Mouse (Mus musculus): ENCODE measurements around the gene Fgd4. TPM values are rescaled to one million over a fixed set of nuclear protein-coding genes. Genes with fewer than 3 reads are reported as not detected.
"Not testable (repeated sequence)": the region's sequence is repeated elsewhere in the genome, so short reads cannot be mapped to it uniquely, and the experiment has no call there.

The Fgd4 gene
- polyA plus RNA-seq, 1 experiment from 2014 or later: 30.1 TPM

DNA sequence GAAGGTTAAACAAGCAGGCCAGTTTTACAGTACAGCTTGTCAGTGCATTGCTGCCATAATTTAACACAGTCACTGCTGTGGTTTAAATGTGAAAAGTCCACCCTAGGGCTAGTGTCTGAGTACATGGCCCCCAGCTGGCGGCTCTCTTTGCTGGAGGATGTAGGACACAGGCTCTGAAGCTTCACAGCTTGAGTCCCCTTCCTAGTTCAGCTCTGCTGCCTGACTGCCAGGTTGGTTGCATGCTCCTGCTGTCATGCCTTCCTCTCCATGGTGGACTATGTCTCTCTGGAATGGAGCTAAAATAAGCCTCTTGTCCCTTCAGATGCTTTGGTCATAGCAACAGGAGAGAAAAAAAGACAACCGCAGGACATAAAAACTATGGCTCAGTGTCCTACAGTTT is 46.3 kb downstream of the Fgd4 start:
- H3K4me1 ChIP-seq (ENCODE audit: control insufficient read depth, insufficient read depth, low read length): peaks cover 6% of the 10 kb centered on the region
- H3K4me3 ChIP-seq (ENCODE audit: low read depth, low read length): no peak overlapping the region
- no peaks in the 10 kb centered on the region for H3K9me3 ChIP-seq (ENCODE audit: control insufficient read depth, low read length)
- no peak for ATAC-seq (ENCODE audit: low read depth)
- no peaks in the 10 kb centered on the region for H3K36me3 ChIP-seq (ENCODE audit: control insufficient read depth, insufficient read depth, low read length)
- 60% methylated on average over 2 of the region's 2 CpGs for WGBS
- H3K9ac ChIP-seq (replicated peaks; ENCODE audit: low read depth, low read length): no peak overlapping the region
- no peak overlapping the region for H3K4me2 ChIP-seq (ENCODE audit: low read depth, low read length)
- H3K27me3 ChIP-seq (ENCODE audit: control insufficient read depth, insufficient read depth, low read length): no peaks in the 10 kb centered on the region
- H3K27ac ChIP-seq (ENCODE audit: low read depth, low read length): no peak overlapping the region

DNA sequence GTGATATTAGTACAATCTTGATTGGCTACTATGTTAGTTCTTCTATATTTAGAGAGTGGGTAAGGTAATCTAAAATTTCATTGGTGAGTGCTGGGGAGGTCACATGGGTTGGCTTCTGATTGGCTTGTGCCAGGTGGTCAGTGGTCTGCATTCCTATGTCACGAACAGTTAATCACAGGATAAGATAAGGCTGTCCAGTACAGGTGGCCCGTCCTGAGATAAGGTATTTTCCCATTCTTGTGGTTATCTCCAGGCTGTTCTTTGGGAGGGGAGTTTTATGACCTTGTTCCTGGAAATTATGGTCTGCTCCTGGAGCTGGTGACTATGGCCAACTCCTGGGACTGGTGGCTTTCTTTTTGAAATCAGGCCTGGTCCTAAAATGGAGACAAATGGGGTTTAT is 48.2 kb downstream of the Fgd4 start:
- H3K4me1 ChIP-seq (ENCODE audit: control insufficient read depth, insufficient read depth, low read length): no peaks in the 10 kb centered on the region; the same call in none of the 2 replicates
- H3K36me3 ChIP-seq (ENCODE audit: control insufficient read depth, insufficient read depth, low read length): no peaks in the 10 kb centered on the region
- H3K9ac ChIP-seq (replicated peaks; ENCODE audit: low read depth, low read length): no peak overlapping the region
- no peak for ATAC-seq (ENCODE audit: low read depth)
- H3K9me3 ChIP-seq (ENCODE audit: control insufficient read depth, low read length): no peaks in the 10 kb centered on the region
- no peak overlapping the region for H3K27ac ChIP-seq (ENCODE audit: low read depth, low read length)
- no peaks in the 10 kb centered on the region for H3K27me3 ChIP-seq (ENCODE audit: control insufficient read depth, insufficient read depth, low read length)
- no peak overlapping the region for H3K4me2 ChIP-seq (ENCODE audit: low read depth, low read length)
- H3K4me3 ChIP-seq (ENCODE audit: low read depth, low read length): no peak overlapping the region
- WGBS: 93% methylated on average over 2 of the region's 2 CpGs

DNA sequence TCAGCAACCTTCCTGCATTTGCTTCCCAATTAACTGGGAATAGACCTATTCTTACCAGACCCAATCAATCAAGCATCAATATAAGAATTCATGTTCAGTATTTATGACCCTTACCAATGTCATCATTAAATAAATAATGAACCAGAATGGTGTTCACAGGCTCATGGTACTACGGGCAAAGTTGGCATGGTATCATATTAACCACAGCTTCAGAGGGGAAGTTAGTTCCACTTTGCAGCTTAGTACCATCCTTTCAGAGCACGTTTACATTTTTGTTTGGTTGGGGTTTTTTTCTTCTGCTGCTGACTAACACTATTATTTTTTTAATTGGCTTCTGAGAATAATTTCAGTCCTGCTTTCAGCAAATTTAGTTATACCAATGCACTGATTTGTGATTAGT is 51.2 kb downstream of the Fgd4 start:
- Histone ChIP-seq H3K27ac (ENCODE audit: low read depth, low read length) (no peak overlapping the region), H3K27me3 (ENCODE audit: control insufficient read depth, insufficient read depth, low read length) (no peaks in the 10 kb centered on the region), H3K4me3 (ENCODE audit: low read depth, low read length) (no peak overlapping the region), H3K4me2 (ENCODE audit: low read depth, low read length) (no peak overlapping the region), H3K9ac (replicated peaks; ENCODE audit: low read depth, low read length) (no peak overlapping the region), H3K4me1 (ENCODE audit: control insufficient read depth, insufficient read depth, low read length) (no peaks in the 10 kb centered on the region; the same call in 1 of the 2 replicates), H3K9me3 (ENCODE audit: control insufficient read depth, low read length) (no peaks in the 10 kb centered on the region), H3K36me3 (ENCODE audit: control insufficient read depth, insufficient read depth, low read length) (no peaks in the 10 kb centered on the region)
- ATAC-seq (ENCODE audit: low read depth): no peak
- WGBS: 72% methylated on average over 2 of the region's 2 CpGs

DNA sequence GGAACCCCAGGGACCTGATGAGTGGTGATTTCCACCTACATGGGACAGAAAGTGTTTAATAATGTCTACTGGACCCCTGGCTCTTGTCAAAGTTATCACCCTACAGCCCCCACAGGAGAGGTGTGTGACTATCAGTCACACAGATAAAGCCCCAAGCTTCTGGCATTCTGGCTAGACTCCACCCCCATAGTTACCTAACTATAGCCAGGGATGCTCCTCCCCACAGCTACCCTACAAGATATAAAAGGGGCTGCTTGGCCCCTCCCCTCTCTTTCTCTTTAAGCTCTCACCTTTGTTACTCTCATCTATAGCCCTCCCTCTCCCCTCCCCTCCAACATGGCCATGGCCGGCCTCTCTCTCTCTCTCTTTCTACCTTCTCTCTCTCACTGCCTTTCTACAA is 53.7 kb downstream of the Fgd4 start:
- no peak for ATAC-seq (ENCODE audit: low read depth)
- H3K4me2 ChIP-seq (ENCODE audit: low read depth, low read length): no peak overlapping the region
- H3K9ac ChIP-seq (replicated peaks; ENCODE audit: low read depth, low read length): no peak overlapping the region
- no peak overlapping the region for H3K27ac ChIP-seq (ENCODE audit: low read depth, low read length)
- H3K27me3 ChIP-seq (ENCODE audit: control insufficient read depth, insufficient read depth, low read length): no peaks in the 10 kb centered on the region
- no peak overlapping the region for H3K4me3 ChIP-seq (ENCODE audit: low read depth, low read length)
- H3K9me3 ChIP-seq (ENCODE audit: control insufficient read depth, low read length): no peaks in the 10 kb centered on the region
- WGBS: 35% methylated on average over 1 of the region's 1 CpGs
- H3K4me1 ChIP-seq (ENCODE audit: control insufficient read depth, insufficient read depth, low read length): no peaks in the 10 kb centered on the region
- H3K36me3 ChIP-seq (ENCODE audit: control insufficient read depth, insufficient read depth, low read length): no peaks in the 10 kb centered on the region

DNA sequence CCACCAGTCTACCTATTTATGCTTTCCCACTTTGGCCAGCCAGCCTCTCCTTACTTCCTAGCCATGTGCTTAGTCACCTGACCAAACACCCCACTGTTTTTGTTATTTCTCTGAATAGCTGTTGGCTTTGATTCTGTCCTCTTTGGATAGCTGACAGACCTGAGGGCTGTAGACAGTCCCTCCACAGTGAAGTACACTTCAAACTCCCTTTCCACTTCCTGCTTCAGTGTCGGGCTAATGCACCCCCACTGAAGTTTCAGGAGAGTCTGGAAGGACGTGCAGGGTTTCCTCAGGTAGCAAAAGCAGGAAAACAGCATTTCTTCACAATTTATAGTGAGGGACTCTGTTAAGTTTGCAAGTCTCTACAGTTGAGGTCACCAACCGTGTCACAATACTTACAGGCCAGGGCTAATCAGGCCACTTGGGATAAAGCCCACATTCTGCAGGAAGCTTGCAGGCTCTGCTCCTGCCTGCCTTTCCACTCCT is 57.4 kb downstream of the Fgd4 start:
- ATAC-seq (ENCODE audit: low read depth): no peak

DNA sequence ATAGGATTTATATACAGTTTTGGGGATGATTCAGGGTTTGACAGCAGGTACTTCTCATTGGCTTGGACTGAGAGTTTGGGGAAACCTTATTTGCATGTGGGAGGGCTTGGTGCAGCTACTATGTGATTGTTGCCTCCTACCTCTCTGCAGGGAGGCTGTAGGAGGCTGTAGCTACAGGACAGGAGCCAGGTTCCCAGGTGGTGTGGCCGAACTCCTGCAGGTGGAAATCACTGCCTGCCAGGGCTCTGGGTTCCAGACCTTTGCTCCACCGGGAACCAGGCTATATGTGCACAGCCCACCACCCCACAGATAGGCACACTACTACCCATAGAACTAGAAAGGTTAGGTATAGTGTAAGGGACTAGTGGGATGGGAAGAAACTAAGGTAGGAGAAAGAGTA is 61.0 kb downstream of the Fgd4 start:
- not testable (repeated sequence) for H3K4me1 ChIP-seq (ENCODE audit: control insufficient read depth, insufficient read depth, low read length); H3K27me3 ChIP-seq (ENCODE audit: control insufficient read depth, insufficient read depth, low read length); H3K27ac ChIP-seq (ENCODE audit: low read depth, low read length); H3K4me2 ChIP-seq (ENCODE audit: low read depth, low read length); H3K4me3 ChIP-seq (ENCODE audit: low read depth, low read length); ATAC-seq (ENCODE audit: low read depth); H3K36me3 ChIP-seq (ENCODE audit: control insufficient read depth, insufficient read depth, low read length); H3K9me3 ChIP-seq (ENCODE audit: control insufficient read depth, low read length); H3K9ac ChIP-seq (replicated peaks; ENCODE audit: low read depth, low read length)
- 72% methylated on average over 2 of the region's 2 CpGs for WGBS

More for the DNA sequence above, 57.4 kb downstream of the Fgd4 start:
- Histone ChIP-seq H3K4me2 (ENCODE audit: low read depth, low read length) (no peak overlapping the region), H3K4me1 (ENCODE audit: control insufficient read depth, insufficient read depth, low read length) (no peaks in the 10 kb centered on the region), H3K36me3 (ENCODE audit: control insufficient read depth, insufficient read depth, low read length) (no peaks in the 10 kb centered on the region), H3K9me3 (ENCODE audit: control insufficient read depth, low read length) (no peaks in the 10 kb centered on the region), H3K4me3 (ENCODE audit: low read depth, low read length) (no peak overlapping the region), H3K27me3 (ENCODE audit: control insufficient read depth, insufficient read depth, low read length) (no peaks in the 10 kb centered on the region), H3K9ac (replicated peaks; ENCODE audit: low read depth, low read length) (no peak overlapping the region), H3K27ac (ENCODE audit: low read depth, low read length) (no peak overlapping the region)
- WGBS: 75% methylated on average over 3 of the region's 3 CpGs

DNA sequence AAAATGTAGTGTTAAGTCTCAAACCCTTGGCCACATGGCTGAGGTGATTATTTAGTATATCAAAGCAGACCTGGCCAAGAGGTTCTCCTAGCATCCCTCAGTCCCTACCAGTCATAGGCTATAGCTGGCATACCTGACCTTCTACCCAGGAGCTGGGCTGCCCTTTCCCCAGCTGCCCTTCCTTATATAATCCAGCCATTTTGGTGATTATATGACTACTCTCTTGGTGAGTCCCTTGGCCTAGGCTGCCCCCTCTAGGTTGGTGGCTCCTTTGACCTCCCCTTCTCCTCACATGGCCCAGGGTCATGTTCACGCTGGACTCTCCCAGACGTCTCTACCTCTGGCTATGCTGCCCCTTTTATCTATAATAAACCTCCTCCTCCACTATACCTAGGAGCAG is 65.1 kb downstream of the Fgd4 start:
- no peak overlapping the region for H3K4me3 ChIP-seq (ENCODE audit: low read depth, low read length)
- H3K27ac ChIP-seq (ENCODE audit: low read depth, low read length): no peak overlapping the region
- 0 out of 2 replicates have a peak, but pooled peaks have one; percentile 17 for ATAC-seq (ENCODE audit: low read depth)
- no peak overlapping the region for H3K4me2 ChIP-seq (ENCODE audit: low read depth, low read length)
- H3K9me3 ChIP-seq (ENCODE audit: control insufficient read depth, low read length): no peaks in the 10 kb centered on the region
- no peak overlapping the region for H3K9ac ChIP-seq (replicated peaks; ENCODE audit: low read depth, low read length)
- H3K36me3 ChIP-seq (ENCODE audit: control insufficient read depth, insufficient read depth, low read length): no peaks in the 10 kb centered on the region
- 79% methylated on average over 2 of the region's 2 CpGs for WGBS
- H3K4me1 ChIP-seq (ENCODE audit: control insufficient read depth, insufficient read depth, low read length): no peaks in the 10 kb centered on the region
- no peaks in the 10 kb centered on the region for H3K27me3 ChIP-seq (ENCODE audit: control insufficient read depth, insufficient read depth, low read length)

DNA sequence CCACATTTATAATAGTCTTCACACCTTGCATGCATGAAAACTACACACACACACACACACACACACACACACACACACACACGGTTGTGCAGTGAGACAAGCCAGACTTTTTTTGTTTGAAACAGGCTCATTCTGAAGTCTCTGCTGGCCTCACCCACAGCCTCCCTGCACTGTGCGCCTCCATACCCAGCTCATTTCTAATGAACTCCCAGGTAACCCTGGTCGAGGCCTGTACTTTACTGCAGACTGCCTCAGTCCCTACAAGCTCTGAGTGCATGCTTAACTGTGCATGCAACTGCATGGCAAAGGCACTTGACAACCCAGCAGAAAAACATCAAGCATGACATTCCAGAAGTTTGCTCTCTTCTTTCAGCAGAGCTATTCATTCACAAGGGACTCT is 72.3 kb downstream of the Fgd4 start:
- Histone ChIP-seq H3K4me1 (ENCODE audit: control insufficient read depth, insufficient read depth, low read length) (peaks cover 8% of the 10 kb centered on the region; the same call in 1 of the 2 replicates), H3K27ac (ENCODE audit: low read depth, low read length) (no peak overlapping the region), H3K36me3 (ENCODE audit: control insufficient read depth, insufficient read depth, low read length) (no peaks in the 10 kb centered on the region), H3K9me3 (ENCODE audit: control insufficient read depth, low read length) (no peaks in the 10 kb centered on the region), H3K27me3 (ENCODE audit: control insufficient read depth, insufficient read depth, low read length) (no peaks in the 10 kb centered on the region), H3K4me3 (ENCODE audit: low read depth, low read length) (no peak overlapping the region), H3K4me2 (ENCODE audit: low read depth, low read length) (no peak overlapping the region), H3K9ac (replicated peaks; ENCODE audit: low read depth, low read length) (no peak overlapping the region)
- 65% methylated on average over 3 of the region's 3 CpGs for WGBS
- ATAC-seq (ENCODE audit: low read depth): 0 out of 2 replicates have a peak, but pooled peaks have one; percentile 58

DNA sequence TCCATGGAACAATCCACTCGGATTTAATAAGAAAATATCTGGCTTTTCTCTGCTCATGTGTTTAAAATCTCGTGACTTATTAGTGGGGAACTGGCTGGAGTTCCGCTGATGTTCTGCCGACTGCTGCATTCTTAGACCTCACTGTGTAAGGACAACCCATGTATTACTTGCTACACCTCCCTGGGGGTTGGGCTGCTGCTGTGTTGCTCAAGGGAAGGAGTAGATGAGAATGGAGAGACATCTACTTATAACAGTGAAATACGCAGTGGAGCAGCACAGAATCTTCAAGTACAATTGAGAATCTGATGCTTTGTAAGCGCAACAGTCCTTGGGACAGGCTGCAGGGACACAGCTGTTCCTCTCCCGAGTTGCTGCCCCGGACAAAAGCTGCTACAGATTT is 73.1 kb downstream of the Fgd4 start:
- WGBS: 44% methylated on average over 8 of the region's 8 CpGs
- ATAC-seq (ENCODE audit: low read depth): peak; percentile 26; the same call in 1 of the 2 replicates
- H3K27ac ChIP-seq (ENCODE audit: low read depth, low read length): no peak overlapping the region

More for the DNA sequence above, 73.1 kb downstream of the Fgd4 start:
- Histone ChIP-seq H3K36me3 (ENCODE audit: control insufficient read depth, insufficient read depth, low read length) (no peaks in the 10 kb centered on the region), H3K9me3 (ENCODE audit: control insufficient read depth, low read length) (no peaks in the 10 kb centered on the region), H3K4me2 (ENCODE audit: low read depth, low read length) (no peak overlapping the region), H3K4me1 (ENCODE audit: control insufficient read depth, insufficient read depth, low read length) (peaks cover 8% of the 10 kb centered on the region; the same call in 1 of the 2 replicates), H3K9ac (replicated peaks; ENCODE audit: low read depth, low read length) (no peak overlapping the region), H3K4me3 (ENCODE audit: low read depth, low read length) (no peak overlapping the region), H3K27me3 (ENCODE audit: control insufficient read depth, insufficient read depth, low read length) (no peaks in the 10 kb centered on the region)

Measured in neural tube, embryonic 14.5 days (tissue).